Mouse (Mus musculus) ES-E14 (cell line): ENCODE data around the gene Cebpg.

Experiments used
- CHD2 ChIP-seq: IDR thresholded peaks from 2 replicates; pipeline ENCODE4 v1.6.1; 2014; ENCODE audit warnings: mild to moderate bottlenecking, low read depth, low read length, inconsistent platforms
- MAFK ChIP-seq: IDR thresholded peaks from 2 replicates; pipeline ENCODE4 v1.6.1; 2014; ENCODE audit warnings: mild to moderate bottlenecking, low read depth, low read length, inconsistent platforms; ENCODE audit not compliant: insufficient read depth

DNA sequence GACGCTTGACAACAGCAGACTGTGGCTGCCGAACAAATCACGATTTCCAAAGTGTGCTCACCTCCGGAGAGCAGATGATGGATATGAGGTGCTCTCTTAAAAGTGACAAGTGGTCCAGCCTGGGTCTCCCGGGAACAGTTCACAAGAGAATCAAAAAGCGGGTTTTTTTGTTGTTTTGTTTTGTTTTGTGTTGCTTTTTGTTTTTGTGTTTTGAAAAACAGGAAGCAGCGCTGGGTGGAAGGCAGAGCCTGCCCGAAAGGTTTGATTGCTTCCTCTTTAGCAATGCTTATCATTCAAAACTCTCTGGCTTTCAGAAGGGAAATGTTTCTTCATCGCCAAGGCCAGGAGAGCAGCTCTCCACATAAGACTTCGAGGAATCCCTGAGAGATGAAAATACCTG lies 626 bp upstream of the Cebpg start:
- no peak for TF ChIP-seq MAFK
- TF ChIP-seq CHD2: no peak
